Mouse (Mus musculus): Measurements from ENCODE around the gene Gpr12. TPM values are rescaled to one million over a fixed set of nuclear protein-coding genes. Genes with fewer than 3 reads are reported as not detected.
"Not testable (repeated sequence)": the region's sequence is repeated elsewhere in the genome, so short reads cannot be mapped to it uniquely, and the experiment has no call there.

Gpr12 gene
- under 1 TPM; 0.15 to 0.21 TPM for total RNA-seq (2021)
- long read RNA-seq, experiment 1: 0 reads
- long read RNA-seq, experiment 2: 0 reads

DNA sequence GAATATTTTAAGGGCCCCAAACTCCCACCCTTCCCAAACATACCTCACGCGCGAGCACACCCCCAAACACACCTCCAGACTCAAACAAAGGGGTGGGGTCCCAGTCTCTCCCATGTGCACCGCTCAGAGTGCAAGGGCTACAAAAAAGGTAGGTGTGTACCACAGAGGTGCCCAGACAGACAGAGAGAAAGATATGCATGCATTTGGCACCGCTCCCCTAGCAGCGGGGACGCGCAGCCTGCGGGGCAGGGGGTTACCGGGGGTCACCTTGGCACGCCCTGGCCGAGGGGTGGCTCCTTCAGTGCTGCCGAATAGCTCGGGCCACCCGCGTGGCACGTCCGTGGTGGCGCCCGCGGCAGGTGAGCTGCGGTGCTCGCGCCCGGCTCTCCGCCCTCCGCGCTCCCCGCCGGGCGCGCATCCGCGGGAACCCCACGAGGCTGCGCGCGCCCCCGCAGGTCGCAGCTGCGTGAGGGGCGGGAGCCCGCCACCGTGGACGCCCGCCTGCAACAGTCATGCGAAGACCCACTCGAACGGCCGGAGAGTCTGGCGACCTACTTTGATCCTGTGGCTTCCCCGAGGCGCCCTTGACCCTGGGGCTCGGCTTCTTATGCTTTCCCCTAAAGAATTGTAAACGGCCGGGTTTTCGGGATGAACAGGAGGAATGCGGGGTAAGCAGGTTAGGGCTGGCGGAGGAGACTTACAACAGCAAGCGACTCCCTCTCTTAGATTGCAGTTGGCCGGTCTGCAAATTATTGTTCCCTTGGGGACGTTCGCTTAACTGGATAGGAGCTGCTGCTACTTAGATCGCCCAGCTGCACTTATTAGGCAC lies at the start of gene Gpr12:
Gpr12 (minus strand) TSS at position 762 of the 829 bp plus-strand sequence.
- DNase-seq: peak; percentile 26

DNA sequence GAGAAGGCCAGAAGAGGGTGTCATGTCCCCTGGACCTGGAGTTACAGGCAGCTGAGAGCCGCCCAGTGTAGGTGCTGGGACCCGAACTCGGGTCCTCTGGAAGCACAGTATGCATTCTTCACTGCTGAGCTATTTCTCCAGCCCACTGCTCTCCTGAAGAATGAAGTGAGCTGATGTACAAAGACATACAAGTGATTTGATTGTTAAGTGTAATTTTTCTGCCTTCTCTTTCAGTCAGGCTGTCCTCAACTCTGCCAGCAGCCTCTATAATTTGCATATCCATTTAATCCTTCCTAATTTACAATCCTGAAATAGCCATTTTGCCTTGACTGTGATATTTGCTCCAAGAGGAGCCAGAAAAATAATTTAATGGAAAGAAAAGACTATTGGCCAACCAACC lies 46.6 kb upstream of the Gpr12 start:
- no peak for DNase-seq

DNA sequence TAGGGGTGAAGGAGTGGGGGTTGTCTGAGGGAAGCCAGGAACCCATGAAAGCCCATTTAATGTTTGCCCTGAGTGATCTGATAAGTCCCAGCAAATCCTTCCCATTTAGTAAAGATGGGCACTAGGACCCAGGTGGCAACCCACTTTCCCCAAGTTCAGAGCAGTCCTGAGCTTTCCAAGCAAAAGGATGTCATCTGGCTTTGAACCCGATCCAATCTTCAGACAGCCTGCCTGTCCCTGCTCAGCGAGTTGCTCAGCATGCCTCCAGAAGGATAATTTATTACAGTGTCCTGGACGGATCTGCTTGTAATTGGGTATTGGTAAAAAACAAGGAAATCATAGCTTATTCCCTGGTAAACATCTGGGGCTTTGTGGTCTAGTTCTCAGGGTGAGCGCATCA lies 45.9 kb upstream of the Gpr12 start:
- no peak for DNase-seq

DNA sequence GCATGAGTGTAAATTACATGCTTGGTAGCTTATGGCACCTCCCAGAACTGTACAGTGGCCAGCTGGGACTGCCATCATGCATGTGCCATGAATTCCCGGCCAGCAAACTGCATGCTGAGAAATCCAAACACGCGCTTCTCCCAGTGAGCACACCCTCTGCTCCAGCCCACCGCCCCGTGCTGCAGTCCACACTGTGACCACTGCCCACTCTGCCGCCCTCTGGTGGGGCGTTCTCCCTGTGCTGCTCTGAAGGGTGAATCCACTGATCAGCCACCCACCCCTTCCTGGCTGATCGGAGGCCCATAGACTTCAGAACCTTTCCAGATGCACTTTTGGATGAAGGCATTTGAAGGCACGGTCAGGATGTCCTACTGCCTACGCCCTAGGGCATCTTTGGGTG lies 44.6 kb upstream of the Gpr12 start:
- DNase-seq: peak; percentile 23

DNA sequence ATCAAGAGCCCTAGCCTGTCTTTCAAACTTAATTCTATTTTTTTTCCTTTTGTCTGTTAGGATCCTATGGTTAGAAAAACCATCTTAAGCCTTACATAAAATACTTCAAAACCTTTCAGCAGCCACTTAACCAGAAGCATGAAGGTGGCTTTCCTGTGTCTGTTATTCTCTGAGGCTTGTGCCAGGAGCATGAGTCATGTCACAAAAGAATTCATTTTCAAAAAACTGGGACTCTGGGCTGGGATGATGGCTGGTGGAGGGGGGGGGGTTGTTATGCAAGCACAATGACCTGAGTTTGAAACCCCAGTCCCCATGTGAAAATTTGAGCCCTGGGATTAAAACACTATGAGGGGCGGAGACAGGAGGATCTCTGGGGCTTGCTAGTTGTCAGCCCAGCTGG lies 43.8 kb upstream of the Gpr12 start:
- no peak for DNase-seq

DNA sequence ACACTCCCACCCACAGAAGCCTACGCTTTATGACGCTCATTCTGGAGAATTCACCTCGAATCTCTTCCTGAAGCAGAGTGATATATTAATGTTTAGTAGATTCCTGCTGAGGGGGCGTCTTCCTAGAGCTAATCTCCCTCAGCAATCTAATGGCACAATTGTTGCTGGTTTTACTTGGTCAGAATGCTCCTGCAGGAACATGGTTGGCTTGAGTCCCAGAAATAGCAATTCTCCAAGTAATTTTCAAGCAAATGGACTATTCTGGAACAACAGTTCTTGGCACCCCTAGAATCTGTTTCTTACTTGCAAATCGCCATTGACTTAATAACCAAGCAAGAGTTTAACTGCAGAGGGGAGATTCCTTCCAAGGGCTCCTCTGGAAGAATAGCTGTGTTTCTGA lies 42.9 kb upstream of the Gpr12 start:
- DNase-seq: no peak

DNA sequence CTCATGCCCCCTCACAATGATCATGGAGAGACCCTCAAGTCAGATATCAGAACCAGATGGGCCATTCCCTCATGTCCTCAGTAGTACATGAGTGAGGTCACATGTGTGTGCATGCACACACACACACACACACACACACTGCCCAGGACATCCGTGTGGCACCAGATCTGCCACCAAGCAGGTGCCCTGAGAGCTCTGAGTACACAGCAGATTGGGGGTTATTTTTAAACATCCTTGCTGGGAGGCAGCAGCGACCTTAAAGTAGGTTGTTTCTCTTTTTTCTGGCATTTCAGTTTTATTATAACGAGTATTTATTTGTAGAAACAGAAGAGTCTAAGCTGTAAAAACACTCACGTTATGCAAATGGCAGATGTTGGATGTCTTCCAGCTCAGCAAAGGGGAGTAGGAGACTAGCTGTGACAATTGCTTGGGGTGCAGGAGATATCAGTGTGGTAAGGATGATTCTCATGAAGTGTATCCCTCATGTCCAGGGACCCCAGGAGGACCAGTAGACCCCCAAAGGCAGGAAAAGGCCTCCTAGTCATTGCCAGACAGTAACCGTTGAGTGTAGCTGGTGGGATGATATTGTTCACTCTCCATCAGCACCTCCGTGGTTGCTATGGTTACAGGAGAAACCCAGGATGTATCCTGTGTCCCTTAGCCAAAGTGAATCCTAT lies 40.7 kb upstream of the Gpr12 start:
- DNase-seq: no peak

DNA sequence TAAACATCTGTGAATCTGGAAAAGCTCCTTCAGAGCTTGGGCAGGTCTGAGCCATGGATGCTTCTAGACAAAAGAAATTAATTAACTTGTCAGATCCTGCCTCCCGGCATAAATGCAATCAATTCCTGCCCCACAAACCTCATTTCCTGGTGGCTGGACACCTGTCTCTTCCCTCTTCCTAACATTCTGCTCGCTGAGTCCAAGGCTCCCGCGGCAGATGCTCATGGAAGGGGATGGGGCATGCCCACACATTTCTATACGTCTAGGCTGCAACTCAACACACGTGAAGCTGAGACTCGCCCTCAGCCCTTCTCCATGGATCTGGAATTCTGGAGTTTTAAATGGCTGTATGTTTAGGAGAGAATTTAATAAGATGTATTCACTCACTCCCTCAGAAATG lies 26.8 kb upstream of the Gpr12 start:
- DNase-seq: no peak

DNA sequence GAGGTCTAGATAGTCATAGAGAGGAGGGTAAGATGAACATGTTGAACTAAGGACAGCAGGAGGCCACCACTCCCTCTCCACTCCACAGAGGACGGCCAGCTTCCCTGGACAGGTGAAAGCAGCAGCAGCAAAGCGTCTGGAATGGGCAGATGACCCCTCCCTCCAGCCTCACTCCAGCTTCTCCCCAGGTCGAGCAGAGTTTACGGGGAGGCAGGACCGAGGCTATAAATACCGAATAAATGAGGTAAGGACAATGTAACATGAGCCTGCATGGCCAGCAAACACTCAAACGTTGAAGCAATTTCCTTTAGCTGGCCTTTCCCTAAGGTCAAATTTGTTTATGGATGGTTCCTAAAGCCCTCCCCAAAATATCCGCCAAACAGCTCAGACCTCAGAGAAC lies 26.0 kb upstream of the Gpr12 start:
- no peak for DNase-seq

DNA sequence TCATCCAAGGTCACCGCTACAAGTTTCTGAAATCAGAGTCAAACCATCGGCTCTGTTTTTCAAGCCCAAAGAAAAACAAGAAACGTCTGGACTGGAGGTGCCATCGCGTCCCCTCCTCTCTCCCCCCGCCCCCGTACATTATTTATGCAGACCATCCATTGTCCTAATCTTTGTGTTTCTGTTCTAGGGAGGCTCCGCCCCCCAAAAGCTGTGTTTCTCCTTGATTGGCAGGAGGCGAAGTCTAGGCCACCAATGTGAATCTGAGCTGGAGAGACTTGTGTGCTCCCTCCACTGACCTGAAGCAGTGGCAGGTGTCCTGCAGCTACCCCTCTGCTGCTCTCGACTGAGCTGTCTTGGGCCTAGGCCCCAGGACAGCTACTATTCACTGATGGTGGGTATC lies 24.6 kb upstream of the Gpr12 start:
- no peak for DNase-seq

DNA sequence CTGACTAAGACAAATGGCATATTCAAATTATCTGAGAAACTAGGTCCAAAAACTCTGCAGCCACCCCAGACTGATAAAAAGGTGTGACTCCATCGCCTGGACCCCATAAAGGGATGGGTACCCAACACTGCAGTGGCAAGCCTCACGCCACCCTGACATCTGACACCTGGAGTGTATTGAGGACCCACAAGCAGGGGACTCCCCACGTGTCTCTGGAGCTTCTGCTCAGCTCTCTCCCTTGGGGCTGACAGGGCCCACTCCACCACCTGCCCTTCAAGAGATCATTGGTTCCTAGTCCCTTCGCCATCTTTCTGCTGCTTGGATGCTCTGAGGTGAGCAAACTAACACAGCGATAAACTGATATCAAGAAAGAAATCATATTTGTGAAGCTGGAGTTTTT lies 22.8 kb upstream of the Gpr12 start:
- DNase-seq: no peak

DNA sequence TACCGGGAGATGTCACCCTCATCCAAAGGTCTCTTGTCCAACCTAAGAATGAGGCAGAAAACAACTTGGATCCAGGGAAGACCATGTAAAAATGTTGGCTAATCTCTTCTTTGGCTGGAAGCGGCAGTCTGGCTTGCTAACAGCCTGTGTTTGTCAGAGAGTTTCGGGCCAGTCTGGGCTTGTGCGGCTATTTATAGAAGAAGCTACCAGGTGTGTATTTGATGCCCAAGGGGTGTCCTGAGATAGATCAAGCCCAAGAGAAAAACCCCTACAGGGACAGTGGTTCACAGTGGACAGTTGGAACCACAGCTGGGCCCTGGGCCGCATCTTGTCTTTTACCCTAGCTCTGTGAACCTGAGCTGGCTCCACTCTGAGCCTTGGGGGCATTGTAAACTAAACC lies 21.9 kb upstream of the Gpr12 start:
- DNase-seq: no peak

DNA sequence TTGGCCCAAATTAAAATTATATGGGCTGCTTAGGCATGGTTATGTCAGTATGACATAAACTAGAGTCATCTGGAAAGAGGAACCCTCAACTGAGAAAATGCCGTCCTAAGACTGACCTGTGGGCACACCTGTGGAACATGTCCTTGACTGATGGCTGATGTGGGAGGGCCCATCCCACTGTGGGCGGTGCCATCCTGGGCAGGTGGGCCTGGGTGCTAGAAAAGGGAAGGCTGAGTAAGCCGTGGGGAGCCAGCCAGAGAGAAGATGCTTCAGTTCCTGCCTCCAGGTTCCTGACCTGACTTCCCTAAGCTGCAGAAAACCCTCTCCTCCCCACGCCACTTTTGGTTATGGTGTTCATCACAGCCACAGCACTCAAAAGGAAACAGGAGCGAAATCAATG lies 21.2 kb upstream of the Gpr12 start:
- no peak for DNase-seq

DNA sequence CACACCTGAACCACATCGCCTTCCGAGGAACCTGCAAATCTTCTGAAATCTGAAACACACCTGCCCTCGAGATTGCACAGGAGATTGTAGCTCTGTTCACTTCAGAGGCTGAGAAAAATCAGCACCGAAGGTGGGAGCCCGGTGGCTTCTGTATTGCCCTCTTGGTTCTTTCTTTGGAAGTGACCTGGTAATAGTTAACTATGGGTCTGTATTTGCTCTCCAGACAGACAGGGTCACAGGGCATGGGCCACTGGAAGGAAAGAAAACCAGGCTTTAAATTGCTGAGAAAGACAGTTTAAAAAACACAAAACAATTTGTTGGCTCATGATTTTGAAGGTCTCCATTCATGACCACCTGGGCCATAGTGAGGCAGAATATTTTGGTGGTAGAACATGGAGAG lies 14.9 kb upstream of the Gpr12 start:
- DNase-seq: no peak

DNA sequence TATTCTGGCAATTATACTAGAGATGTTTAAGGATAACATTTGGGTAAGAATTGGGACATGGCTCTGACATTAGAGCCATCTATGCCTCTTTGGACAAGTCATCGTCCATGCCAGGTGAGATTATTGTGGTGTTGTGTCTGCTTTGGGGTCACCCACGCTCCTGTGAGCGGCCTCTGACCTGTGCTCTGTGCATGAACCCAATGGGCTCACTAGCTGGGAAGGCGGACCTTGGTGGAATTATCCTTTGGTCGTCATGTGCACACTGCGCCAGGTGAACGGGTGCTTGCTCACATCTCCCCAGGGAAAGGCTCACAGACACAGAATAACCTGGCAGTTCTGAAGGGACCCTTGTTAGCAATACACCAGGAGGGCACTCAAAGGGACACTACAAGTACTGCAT lies 14.2 kb upstream of the Gpr12 start:
- not testable (repeated sequence) for DNase-seq

DNA sequence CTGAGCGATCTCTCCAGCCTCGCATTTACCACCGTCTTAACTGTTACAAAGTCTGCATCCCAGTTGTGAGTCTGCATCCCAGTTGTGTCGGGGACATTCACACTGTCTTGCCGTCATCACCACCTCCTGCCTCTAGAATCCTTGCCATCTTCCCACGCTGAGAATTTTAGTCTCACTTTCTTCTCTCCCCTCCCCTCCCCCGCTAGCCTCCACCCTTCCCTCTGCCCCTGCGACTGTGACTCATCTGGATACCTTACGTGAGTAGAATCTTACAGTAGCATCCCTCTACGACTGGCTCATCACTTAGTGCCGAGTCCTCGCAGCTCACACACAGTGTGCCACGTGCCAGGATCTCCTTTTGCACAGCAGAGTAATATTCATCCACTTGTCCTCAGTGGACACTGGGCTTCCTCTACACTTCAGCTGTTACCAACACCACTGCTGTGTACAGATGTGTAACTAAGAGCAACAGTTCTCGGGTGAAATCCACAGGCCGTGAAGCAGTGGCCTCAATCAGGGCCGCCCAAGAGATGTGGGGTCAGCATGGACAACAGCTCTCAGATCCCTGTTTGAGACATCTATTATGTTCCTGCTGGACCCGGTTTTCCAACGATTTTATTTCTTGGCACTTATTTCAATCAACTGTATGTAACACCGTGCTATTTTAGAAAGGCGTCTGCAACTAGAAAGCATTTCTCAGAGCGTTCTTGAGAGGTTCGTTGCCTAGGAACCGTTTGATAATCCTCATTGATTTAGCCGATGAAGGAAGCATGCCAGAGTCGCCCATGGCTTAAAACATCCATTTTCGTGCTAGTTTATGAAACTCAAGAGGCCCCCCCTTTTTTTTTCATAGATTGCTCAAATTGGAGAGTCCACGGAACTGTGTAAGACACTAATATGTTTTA lies 13.4 kb upstream of the Gpr12 start:
- DNase-seq: no peak

DNA sequence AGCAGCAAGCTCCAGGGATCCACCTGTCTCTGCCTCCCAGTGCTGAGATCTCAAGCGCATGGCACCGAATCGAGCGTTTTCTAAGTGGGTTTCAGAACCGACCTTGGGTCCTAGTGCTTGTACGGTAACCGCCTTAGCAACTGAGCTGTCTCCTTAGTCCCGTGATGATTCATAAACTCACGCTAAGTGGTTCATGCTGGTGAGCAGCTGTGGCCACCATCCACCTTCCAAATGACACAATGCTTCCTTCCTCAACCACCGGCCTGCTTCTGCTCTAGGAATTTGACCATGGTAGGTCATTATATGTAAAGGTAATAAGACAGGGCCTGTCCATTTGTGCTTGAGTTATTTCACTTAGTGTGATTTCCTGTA lies 12.4 kb upstream of the Gpr12 start:
- no peak for DNase-seq

DNA sequence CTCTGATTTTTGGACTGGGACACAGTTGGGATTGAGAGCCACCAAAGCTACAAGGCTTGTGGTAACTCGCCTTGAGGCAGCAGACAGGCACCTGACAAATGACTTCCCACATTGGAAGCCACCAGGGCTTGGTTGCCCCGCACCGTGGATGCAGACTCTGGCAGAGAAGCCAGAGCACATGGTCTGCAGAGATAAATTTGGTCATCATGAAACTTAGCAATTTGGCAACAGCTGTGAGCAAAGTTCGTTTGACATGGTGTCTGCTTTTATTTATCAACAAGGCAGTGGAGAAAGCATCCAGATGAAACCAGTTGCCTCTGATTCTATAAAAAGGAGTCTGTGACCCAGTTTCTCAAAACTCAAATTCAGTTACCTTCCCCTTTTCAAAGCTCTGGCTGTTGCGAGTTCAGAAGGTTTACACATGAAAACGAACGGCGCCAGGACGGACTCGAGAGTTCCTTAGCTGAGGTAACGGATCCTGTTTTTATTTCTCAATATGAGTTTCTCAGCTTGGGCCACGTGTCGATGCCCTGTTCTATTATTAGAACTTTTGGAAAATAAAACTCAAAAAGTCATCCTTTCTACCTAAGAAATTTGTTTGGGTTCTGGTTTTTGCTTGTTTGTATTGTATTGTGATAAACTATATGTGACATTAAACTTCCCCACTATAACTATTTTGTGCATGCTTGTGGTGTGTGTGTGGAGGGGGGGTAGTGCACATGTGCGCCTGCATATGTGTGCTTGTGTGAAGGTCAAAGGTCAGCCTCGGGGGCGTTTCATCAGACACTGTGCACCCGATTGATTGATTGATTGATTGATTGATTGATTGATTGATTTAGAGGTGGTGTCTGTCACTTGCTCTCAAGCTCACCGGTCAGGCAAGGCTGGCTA lies 11.8 kb upstream of the Gpr12 start:
- DNase-seq: no peak

DNA sequence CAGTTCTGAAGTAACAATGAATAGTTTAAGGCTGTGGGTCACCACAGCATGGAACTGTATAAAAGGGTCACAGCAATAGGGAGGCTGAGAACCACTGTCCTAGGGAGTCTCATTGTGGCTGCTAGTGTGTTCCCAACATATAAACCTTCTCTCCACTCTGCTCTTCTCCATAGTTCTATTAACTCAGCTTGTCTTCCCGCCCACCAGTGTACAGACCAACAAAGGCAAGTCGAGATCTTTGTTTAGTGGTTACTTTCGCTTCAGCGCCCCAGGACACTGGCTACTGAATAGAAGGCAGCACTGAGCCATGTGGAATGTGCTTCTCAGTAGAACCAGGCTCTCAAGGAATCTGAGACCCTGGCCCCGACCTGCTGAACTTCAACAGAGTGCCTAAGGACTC lies 7.5 kb upstream of the Gpr12 start:
- DNase-seq: no peak

DNA sequence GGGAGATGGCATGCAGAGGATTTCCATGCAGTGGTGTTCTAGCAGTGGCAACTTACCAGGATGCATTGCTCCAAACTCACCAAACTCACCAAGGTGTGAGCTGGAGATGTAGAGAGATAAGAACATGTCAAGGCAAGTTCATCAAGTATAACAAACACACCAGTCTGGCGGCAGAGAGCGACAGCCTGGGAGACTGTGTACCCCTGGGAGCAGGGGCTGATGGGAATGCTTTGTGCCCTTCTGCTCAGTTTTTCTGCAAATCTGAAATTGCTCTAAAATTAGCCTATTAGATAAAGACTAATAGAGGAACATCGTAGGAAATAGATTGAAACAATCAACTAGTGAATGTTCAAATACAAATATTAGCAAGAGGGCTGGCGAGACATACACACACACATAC lies 6.6 kb upstream of the Gpr12 start:
- no peak for DNase-seq

DNA sequence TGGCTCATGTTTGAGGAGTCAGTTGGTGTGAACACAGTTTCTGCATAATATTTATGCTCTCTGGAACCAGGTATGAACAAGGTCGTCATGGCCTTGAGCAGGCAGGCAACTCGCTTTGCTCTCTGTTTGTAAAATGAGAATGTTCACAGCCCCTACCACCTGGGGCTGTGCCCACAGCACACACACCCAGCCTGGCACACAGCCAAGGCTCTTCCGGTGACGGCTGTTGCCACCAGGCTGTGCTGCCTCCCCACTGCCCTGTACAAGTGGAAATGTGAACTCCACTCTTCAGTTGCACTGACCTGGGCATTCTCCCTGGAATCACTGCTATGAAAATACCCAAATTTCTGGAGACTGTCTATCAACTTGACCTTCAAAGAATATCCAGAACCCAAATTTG lies 5.9 kb upstream of the Gpr12 start:
- DNase-seq: no peak

Measured in adrenal gland, postnatal 10 days (tissue).